Mouse (Mus musculus) left cerebral cortex, postnatal 4 days (tissue): ENCODE measurements around the gene Aplnr. TPM values are rescaled to one million over a fixed set of nuclear protein-coding genes. Genes with fewer than 3 reads are reported as not detected.

Experiments used
- DNase-seq: peaks from one replicate; pipeline ENCODE4 v3.0.0-alpha.2; 2022
- intact Hi-C: fragments of 180-260 bp; cut with DNase I; formaldehyde crosslinking; loops from one replicate; pipeline ENCODE4 v1.15.1; 2025
- total RNA-seq, 2 experiments: library from RNA; stranded (reverse); gene quantifications; 2 replicates each; pipeline ENCODE4 v1.2.3; 2021

Aplnr gene
- total RNA-seq, 2 experiments from 2014 or later, result 27.9 to 28.4 TPM

GRCm38 (mm10) chr2:85136831-85137520 is 951 bp downstream of the Aplnr start:
- intact Hi-C loops, result no loop called here

GRCm38 (mm10) chr2:85137601-85138140 is 1.6 kb downstream of the Aplnr start:
- intact Hi-C loops, result no loop called here

More at GRCm38 (mm10) chr2:85136831-85137520, 951 bp downstream of the Aplnr start:
- no peak for DNase-seq

GRCm38 (mm10) chr2:85138143-85138542 is 2.1 kb downstream of the Aplnr start:
- intact Hi-C loops, result no loop called here
- no peak for DNase-seq

More at GRCm38 (mm10) chr2:85137601-85138140, 1.6 kb downstream of the Aplnr start:
- no peak for DNase-seq

- intact Hi-C loops, result no loop called here
- no peak for DNase-seq
Measured at GRCm38 (mm10) chr2:85139393-85139792, 3.4 kb downstream of the Aplnr start.

GRCm38 (mm10) chr2:85139846-85140245 is 3.8 kb downstream of the Aplnr start:
- DNase-seq, result no peak
- intact Hi-C loops, result no loop called here

GRCm38 (mm10) chr2:85140833-85141232 is 4.8 kb downstream of the Aplnr start:
- DNase-seq, result no peak
- intact Hi-C loops, result no loop called here

- DNase-seq, result no peak
- intact Hi-C loops, result no loop called here
Measured at GRCm38 (mm10) chr2:85144908-85145307, 8.9 kb downstream of the Aplnr start.

- intact Hi-C loops, result no loop called here
- no peak for DNase-seq
Measured at GRCm38 (mm10) chr2:85145346-85145745, 9.3 kb downstream of the Aplnr start.

GRCm38 (mm10) chr2:85147481-85147880 is 11.5 kb downstream of the Aplnr start:
- intact Hi-C loops, result no loop called here
- DNase-seq, result no peak

- intact Hi-C loops, result no loop called here
- no peak for DNase-seq
Measured at GRCm38 (mm10) chr2:85150373-85150772, 14.3 kb downstream of the Aplnr start.

- DNase-seq, result no peak
- intact Hi-C loops, result no loop called here
Measured at GRCm38 (mm10) chr2:85151233-85151632, 15.2 kb downstream of the Aplnr start.

GRCm38 (mm10) chr2:85155334-85155733 is 19.3 kb downstream of the Aplnr start:
- no peak for DNase-seq
- intact Hi-C loops, result no loop called here

- intact Hi-C loops, result no loop called here
- no peak for DNase-seq
Measured at GRCm38 (mm10) chr2:85156136-85156535, 20.1 kb downstream of the Aplnr start.

- no peak for DNase-seq
- intact Hi-C loops, result no loop called here
Measured at GRCm38 (mm10) chr2:85157382-85157781, 21.4 kb downstream of the Aplnr start.

GRCm38 (mm10) chr2:85160901-85161637 is 25.0 kb downstream of the Aplnr start:
- intact Hi-C loops, result no loop called here
- no peak for DNase-seq

GRCm38 (mm10) chr2:85161638-85162093 is 25.6 kb downstream of the Aplnr start:
- intact Hi-C loops, result no loop called here
- DNase-seq, result no peak

GRCm38 (mm10) chr2:85163311-85164047 is 27.5 kb downstream of the Aplnr start:
- DNase-seq, result no peak
- intact Hi-C loops, result no loop called here

- DNase-seq, result no peak
- intact Hi-C loops, result no loop called here
Measured at GRCm38 (mm10) chr2:85167624-85168023, 31.6 kb downstream of the Aplnr start.

GRCm38 (mm10) chr2:85168327-85168726 is 32.3 kb downstream of the Aplnr start:
- intact Hi-C loops, result no loop called here
- DNase-seq, result no peak

- intact Hi-C loops, result no loop called here
- no peak for DNase-seq
Measured at GRCm38 (mm10) chr2:85172071-85172762, 36.2 kb downstream of the Aplnr start.

- no peak for DNase-seq
- intact Hi-C loops, result no loop called here
Measured at GRCm38 (mm10) chr2:85172763-85173103, 36.7 kb downstream of the Aplnr start.
